Mouse (Mus musculus): ENCODE data around the gene Kcnma1.

Gene Kcnma1

GRCm38 (mm10) chr14:23378351-23379087 lies 635.8 kb downstream of the Kcnma1 start:
- in situ Hi-C loops (cut with MboI; ENCODE audit: low sequenced_read_pairs) = no loop called here

GRCm38 (mm10) chr14:23372021-23372420 lies 642.3 kb downstream of the Kcnma1 start:
- in situ Hi-C loops (cut with MboI; ENCODE audit: low sequenced_read_pairs) = no loop called here

- in situ Hi-C loops (cut with MboI; ENCODE audit: low sequenced_read_pairs) = no loop called here
These were observed 653.7 kb downstream of the Kcnma1 start for GRCm38 (mm10) chr14:23360491-23360995.

- in situ Hi-C loops (cut with MboI; ENCODE audit: low sequenced_read_pairs) = no loop called here
These were observed 655.5 kb downstream of the Kcnma1 start for GRCm38 (mm10) chr14:23358776-23359175.

- in situ Hi-C loops (cut with MboI; ENCODE audit: low sequenced_read_pairs) = no loop called here
These were observed 656.6 kb downstream of the Kcnma1 start for GRCm38 (mm10) chr14:23357529-23358278.

GRCm38 (mm10) chr14:23326786-23327185 lies 687.5 kb downstream of the Kcnma1 start:
- in situ Hi-C loops (cut with MboI; ENCODE audit: low sequenced_read_pairs) = no loop called here

- in situ Hi-C loops (cut with MboI; ENCODE audit: low sequenced_read_pairs) = no loop called here
These were observed 709.0 kb downstream of the Kcnma1 start for GRCm38 (mm10) chr14:23305288-23305687.

DNA sequence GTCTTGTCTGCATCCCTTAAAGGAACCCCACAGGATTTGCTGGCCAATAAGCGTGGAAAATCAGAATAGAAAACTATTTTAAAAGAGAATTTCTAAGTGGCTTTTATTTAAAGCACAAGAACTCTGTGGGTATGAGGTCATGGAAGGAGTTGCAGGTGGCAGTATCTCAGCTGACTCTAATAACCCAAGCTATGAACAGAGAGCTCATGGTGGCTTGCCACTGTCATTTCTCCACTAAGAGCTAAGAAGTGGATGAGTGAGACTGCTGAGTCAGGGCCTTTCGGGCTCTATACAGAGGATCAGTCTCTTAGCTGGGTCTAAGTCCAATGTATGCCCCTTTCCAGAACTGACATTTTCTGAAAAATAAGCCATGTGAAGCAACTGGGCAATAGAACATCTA lies 713.8 kb downstream of the Kcnma1 start:
- in situ Hi-C loops (cut with MboI; ENCODE audit: low sequenced_read_pairs) = no loop called here

DNA sequence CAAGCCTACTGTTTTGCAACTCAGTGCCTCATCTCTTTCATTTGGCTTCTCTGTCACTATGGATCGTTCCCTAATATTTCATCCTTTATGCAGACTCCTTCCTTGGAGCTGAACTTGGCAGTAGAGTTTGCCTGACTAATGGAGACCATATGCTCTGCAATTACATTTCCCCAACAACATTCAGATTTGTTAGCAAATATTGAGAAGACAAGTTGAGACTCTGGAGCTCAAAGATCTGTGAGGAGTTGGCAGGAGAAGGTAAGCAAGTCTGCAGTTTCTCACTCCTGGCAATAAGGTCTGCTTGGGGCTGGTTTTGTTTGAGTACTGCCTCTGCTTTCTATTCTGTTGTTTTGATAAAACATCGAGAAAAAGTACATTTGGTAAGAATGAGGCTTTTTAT lies 723.7 kb downstream of the Kcnma1 start:
- in situ Hi-C loops (cut with MboI; ENCODE audit: low sequenced_read_pairs) = loop anchor here (25.0 kb wide), 1 partner anchor 103 kb away; no protein-coding TSS in a partner anchor

- in situ Hi-C loops (cut with MboI; ENCODE audit: low sequenced_read_pairs) = no loop called here
These were observed 747.6 kb downstream of the Kcnma1 start for GRCm38 (mm10) chr14:23266554-23267309.

DNA sequence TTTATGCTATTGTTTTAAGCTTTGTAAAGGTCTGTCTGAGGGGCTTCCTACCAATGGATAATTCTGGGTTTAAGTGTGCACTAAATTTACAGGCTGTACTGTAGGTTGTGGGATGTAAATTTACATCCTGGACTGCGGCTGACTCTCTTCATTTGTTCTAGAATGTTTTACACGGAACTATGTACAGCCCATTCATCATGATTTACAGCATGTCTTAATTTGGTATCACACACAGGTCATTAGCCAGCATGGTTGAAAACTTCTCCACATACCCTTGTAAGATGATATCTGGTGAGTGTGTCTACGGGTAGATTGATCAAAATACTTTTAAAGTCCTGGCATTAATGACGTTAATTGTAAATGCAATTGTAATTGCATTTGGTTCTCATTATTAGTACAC lies 761.1 kb downstream of the Kcnma1 start:
- in situ Hi-C loops (cut with MboI; ENCODE audit: low sequenced_read_pairs) = no loop called here

DNA sequence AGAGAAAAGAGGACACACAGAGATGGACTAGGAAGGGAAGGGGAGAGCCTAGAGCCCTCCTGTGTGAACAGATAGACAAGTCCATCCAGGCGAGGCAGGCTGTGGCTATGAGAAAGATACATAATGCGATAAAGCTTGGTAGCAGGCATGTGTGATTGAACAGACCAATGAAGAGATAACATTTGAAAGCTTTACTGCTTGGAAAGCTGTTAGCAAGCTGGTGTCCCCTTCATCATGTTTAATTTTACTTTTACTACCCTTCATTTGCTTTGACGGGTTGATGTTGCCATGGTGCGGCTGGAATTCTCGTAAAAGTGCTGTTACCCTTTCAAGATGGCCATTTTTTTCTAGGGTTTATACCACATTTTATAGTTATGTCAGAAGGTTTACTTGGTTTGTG lies 769.8 kb downstream of the Kcnma1 start:
- in situ Hi-C loops (cut with MboI; ENCODE audit: low sequenced_read_pairs) = no loop called here

- in situ Hi-C loops (cut with MboI; ENCODE audit: low sequenced_read_pairs) = no loop called here
These were observed 770.4 kb downstream of the Kcnma1 start for GRCm38 (mm10) chr14:23243857-23244256.

Measured in CH12F3 (cell line).